Mouse (Mus musculus) ES-Bruce4 (cell line): ENCODE data around the gene Cdkal1. TPM values are rescaled to one million over a fixed set of nuclear protein-coding genes. Genes with fewer than 3 reads are reported as not detected.

Experiments used
- H3K27ac ChIP-seq: 2 replicates; pipeline ENCODE4 v1.5.1; 2012; ENCODE audit warnings: low read length, inconsistent platforms; ENCODE audit not compliant: insufficient read depth
- H3K27me3 ChIP-seq: 2 replicates; pipeline ENCODE4 v1.6.1; 2012; ENCODE audit warnings: mild to moderate bottlenecking, low read length, inconsistent platforms; ENCODE audit not compliant: control insufficient read depth, poor library complexity, insufficient read depth, severe bottlenecking
- H3K36me3 ChIP-seq: 2 replicates; pipeline ENCODE4 v1.6.1; 2012; ENCODE audit warnings: inconsistent platforms, mild to moderate bottlenecking, low read length, moderate library complexity; ENCODE audit not compliant: control insufficient read depth, poor library complexity, insufficient read depth, severe bottlenecking
- H3K4me1 ChIP-seq: one replicate; pipeline ENCODE4 v1.8.1; 2011; ENCODE audit warnings: low read length; ENCODE audit not compliant: control insufficient read depth, insufficient read depth
- H3K4me3 ChIP-seq: 2 replicates; pipeline ENCODE4 v1.5.1; 2011; ENCODE audit warnings: low read depth, mild to moderate bottlenecking, low read length
- H3K9ac ChIP-seq: 2 replicates; pipeline ENCODE4 v1.6.1; 2012; ENCODE audit warnings: low read depth, mild to moderate bottlenecking, inconsistent platforms; ENCODE audit not compliant: poor library complexity, severe bottlenecking
- H3K9me3 ChIP-seq: replicated peaks from 2 replicates; pipeline ENCODE4 v1.6.1; 2012; ENCODE audit warnings: mild to moderate bottlenecking, low read length, inconsistent platforms; ENCODE audit not compliant: control insufficient read depth, poor library complexity, insufficient read depth, severe bottlenecking
- CTCF ChIP-seq: IDR thresholded peaks from one replicate; pipeline ENCODE4 v1.8.1; 2011; ENCODE audit warnings: low read depth, low read length
- EP300 ChIP-seq: IDR thresholded peaks from 2 replicates; pipeline ENCODE4 v1.6.1; 2011; ENCODE audit warnings: low read depth, low read length; ENCODE audit not compliant: insufficient read depth
- POLR2A ChIP-seq: IDR thresholded peaks from one replicate; pipeline ENCODE4 v1.8.1; 2011; ENCODE audit warnings: low read length; ENCODE audit not compliant: insufficient read depth
- polyA plus RNA-seq: library from polyadenylated mRNA; stranded (reverse); fragments of >200 nt; gene quantifications from 2 replicates; pipeline ENCODE4 v1.2.4, GENCODE M21; 2011; ENCODE audit warnings: low read depth; ENCODE audit not compliant: missing spikeins, insufficient read depth, insufficient read length

Gene Cdkal1
- polyA plus RNA-seq, 1 experiment = 43.4 TPM

DNA sequence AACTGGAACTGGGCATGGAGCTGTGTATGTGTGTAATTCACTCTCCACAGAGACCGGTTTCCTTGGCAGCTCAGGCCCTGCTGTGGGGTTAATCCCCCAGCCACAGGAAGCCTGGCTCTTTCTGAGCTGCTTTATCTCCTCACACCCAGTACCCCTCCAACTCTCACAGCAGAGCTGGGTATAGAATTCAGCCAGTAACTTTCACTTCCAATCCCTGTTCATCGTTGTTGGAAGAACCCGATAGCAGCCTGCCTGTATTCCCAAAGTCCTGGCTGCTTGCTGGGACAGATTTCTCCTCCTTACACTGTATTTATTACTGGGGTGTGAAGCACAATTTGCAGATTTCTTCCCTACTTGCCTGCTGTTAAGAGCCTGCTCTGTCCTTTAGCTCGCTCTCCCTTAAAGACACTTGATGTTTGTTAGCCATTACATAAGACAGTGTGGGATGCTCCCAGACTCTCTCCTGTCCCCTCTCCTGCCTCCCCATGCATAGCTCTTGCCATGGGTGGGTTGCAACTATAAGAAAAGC is 581.7 kb downstream of the Cdkal1 start:
- H3K9ac ChIP-seq = no peak overlapping the region
- no peak for TF ChIP-seq CTCF
- TF ChIP-seq POLR2A = no peak
- TF ChIP-seq EP300 = no peak
- H3K4me3 ChIP-seq = no peak overlapping the region
- H3K27me3 ChIP-seq = no peaks in the 10 kb centered on the region
- peaks cover 2% of the 10 kb centered on the region for H3K4me1 ChIP-seq
- no peak overlapping the region for H3K27ac ChIP-seq
- no peaks in the 10 kb centered on the region; the same call in 1 of the 2 replicates for H3K9me3 ChIP-seq
- H3K36me3 ChIP-seq = no peaks in the 10 kb centered on the region

DNA sequence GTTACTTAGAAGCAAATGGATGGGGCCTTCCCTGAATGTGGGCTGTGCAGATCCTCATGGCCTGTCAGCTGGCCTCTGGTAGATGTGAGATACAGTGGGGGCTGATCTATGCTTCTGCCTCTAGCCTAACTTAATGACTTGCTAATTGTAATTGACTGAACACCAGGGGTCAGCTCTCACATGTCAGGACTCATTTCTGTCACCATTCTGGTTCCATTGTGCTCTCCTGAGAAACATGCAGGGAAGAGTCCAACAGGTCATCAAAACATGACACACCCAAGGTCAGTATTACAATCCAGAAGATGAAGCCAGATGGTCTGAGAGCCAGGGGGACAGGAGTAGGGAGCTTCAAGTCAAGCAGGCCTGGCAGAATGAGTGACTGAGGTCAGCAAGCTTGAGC is 584.0 kb downstream of the Cdkal1 start:
- no peaks in the 10 kb centered on the region for H3K9me3 ChIP-seq
- H3K27ac ChIP-seq = no peak overlapping the region

DNA sequence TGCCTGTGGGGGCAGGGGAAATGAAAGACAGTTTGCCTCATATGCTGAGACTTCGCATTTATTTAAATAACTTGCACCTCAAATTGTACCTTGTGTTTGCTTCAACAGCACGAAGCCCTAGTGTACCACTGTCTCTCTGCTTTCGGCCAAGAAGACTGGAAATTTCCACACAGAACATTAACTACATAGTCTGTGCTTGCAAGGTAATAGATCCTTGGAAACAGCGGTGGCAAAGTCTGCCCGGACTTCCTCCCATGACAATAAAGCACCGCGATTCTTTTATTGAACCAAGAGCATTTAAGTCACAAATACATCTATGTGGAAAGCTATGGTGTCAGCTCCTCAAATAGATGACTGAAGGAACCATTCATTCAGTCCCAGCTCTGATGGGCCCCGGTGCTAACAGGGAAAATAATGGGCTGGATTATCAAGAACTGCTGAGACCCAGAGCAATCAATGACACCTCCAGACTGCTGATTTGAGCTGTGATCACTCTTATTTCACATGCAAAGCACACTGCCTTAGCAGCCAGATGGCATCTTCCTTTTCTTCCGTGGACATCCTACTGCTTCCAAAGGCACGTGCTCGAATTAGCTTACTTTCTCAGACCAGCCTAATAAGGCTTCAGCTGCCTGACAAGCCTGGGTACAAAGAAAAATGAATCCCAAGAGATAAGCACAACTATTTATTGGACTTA is 591.3 kb downstream of the Cdkal1 start:
- TF ChIP-seq EP300 = no peak
- TF ChIP-seq CTCF = no peak
- TF ChIP-seq POLR2A = no peak
- Histone ChIP-seq H3K27ac (no peak overlapping the region), H3K36me3 (no peaks in the 10 kb centered on the region)

More for the DNA sequence above, 584.0 kb downstream of the Cdkal1 start:
- Histone ChIP-seq H3K36me3 (no peaks in the 10 kb centered on the region), H3K4me1 (no peaks in the 10 kb centered on the region), H3K27me3 (no peaks in the 10 kb centered on the region), H3K4me3 (no peak overlapping the region), H3K9ac (no peak overlapping the region)
- TF ChIP-seq POLR2A (no peak), EP300 (no peak), CTCF (no peak)

DNA sequence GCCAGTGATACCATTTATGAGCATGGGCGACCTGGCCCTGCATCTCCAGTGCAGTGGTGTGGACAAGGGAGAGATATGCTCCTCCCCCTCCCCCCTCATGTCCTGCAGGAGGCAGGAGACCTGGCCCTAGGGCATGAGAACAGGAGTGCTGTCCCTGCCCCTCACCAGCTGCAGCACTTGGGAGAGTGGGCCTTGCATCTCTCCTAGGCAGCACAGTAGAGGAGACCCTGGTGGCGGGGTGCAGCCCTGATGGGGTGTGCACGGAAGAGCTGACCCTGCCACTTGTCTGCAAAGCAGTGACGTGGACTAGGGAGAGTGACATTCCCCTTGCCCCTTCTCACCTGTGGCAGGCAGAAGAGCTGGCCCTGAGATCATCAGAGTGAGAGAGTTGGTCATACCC is 593.3 kb downstream of the Cdkal1 start:
- no peaks in the 10 kb centered on the region for H3K27me3 ChIP-seq
- no peak overlapping the region for H3K27ac ChIP-seq
- H3K4me1 ChIP-seq = no peaks in the 10 kb centered on the region
- H3K4me3 ChIP-seq = no peak overlapping the region
- H3K9ac ChIP-seq = no peak overlapping the region
- H3K36me3 ChIP-seq = no peaks in the 10 kb centered on the region
- peaks cover 5% of the 10 kb centered on the region; the same call in 1 of the 2 replicates for H3K9me3 ChIP-seq
- no peak for TF ChIP-seq CTCF

More for the DNA sequence above, 591.3 kb downstream of the Cdkal1 start:
- Histone ChIP-seq H3K27me3 (no peaks in the 10 kb centered on the region), H3K4me1 (no peaks in the 10 kb centered on the region), H3K4me3 (no peak overlapping the region), H3K9me3 (peaks cover 5% of the 10 kb centered on the region; the same call in 1 of the 2 replicates), H3K9ac (no peak overlapping the region)

DNA sequence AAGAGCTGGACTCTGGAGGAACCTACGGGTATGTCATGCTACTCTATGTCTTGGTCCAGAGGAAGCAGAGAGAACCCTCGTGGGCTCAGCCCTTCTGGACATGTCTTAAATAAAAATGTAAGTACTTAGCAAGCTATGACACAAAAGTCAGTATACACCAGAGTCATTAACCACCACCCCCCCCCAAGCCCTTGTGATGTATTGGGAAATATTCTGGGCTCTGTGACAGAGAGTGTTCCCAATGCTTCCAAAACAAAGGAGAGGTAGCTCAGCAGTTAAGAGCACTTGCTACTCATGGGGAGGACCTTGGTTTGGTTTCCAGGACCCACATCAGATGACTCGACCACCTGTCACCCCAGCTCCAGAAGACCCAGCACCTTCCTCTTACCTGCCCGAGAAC is 606.9 kb downstream of the Cdkal1 start:
- Histone ChIP-seq H3K9ac (no peak overlapping the region), H3K9me3 (no peaks in the 10 kb centered on the region), H3K27me3 (no peaks in the 10 kb centered on the region; the same call in 1 of the 2 replicates), H3K27ac (no peak overlapping the region), H3K36me3 (no peaks in the 10 kb centered on the region), H3K4me3 (no peak overlapping the region), H3K4me1 (no peaks in the 10 kb centered on the region)
- TF ChIP-seq CTCF (no peak), EP300 (no peak), POLR2A (no peak)

DNA sequence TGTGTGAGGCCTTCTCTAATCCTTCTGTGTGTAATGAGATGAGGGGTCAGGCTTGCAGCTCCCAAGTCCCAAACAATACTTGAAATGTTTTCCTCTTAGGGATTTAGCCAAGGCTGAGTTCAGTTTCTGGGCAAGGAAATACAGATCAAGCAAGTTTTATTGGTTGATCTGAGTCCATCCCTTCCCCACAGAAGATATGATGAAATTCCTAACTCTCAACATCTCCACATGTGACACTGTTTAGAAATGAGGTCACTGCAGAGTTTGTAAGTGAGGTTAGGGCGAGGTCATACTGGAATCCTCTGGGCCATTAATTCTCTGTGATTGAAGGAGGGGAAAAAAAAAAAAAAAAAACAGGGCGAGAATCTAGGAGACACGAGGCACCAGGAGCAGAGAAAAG is 607.7 kb downstream of the Cdkal1 start:
- Histone ChIP-seq H3K9me3 (no peaks in the 10 kb centered on the region), H3K27ac (no peak overlapping the region), H3K4me1 (no peaks in the 10 kb centered on the region), H3K4me3 (no peak overlapping the region), H3K27me3 (no peaks in the 10 kb centered on the region; the same call in 1 of the 2 replicates), H3K36me3 (no peaks in the 10 kb centered on the region), H3K9ac (no peak overlapping the region)
- TF ChIP-seq CTCF = no peak
